Mouse (Mus musculus) limb, embryonic 15.5 days (tissue): ENCODE results near the gene Pheta1. TPM values are rescaled to one million over a fixed set of nuclear protein-coding genes. Genes with fewer than 3 reads are reported as not detected.
A peak's percentile ranks its signal among the peaks of the same experiment; 100 is the strongest.

Experiments used
- ATAC-seq: fragments of 200-750 bp; cut with Nextera tagmentation; 2 replicates; pipeline ENCODE4 v1.8.0; 2017; ENCODE audit warnings: low read depth, moderate TSS enrichment; ENCODE audit not compliant: insufficient number of reproducible peaks, low FRiP score, low TSS enrichment
- H3K27ac ChIP-seq: fragments of 300-500 bp; sonication (generic); 2 replicates; pipeline ENCODE4 v1.5.1; 2015; ENCODE audit warnings: moderate library complexity, mild to moderate bottlenecking, inconsistent platforms
- H3K27me3 ChIP-seq: fragments of 300-500 bp; sonication (generic); 2 replicates; pipeline ENCODE4 v1.6.1; 2015; ENCODE audit warnings: inconsistent platforms
- H3K36me3 ChIP-seq: fragments of 300-500 bp; sonication (generic); 2 replicates; pipeline ENCODE4 v1.6.1; 2015; ENCODE audit warnings: inconsistent platforms
- H3K4me1 ChIP-seq: fragments of 300-500 bp; sonication (generic); 2 replicates; pipeline ENCODE4 v1.6.1; 2015; ENCODE audit warnings: inconsistent platforms
- H3K4me2 ChIP-seq: fragments of 300-500 bp; sonication (generic); 2 replicates; pipeline ENCODE4 v1.6.1; 2015; ENCODE audit warnings: mild to moderate bottlenecking, inconsistent platforms
- H3K4me3 ChIP-seq: fragments of 300-500 bp; sonication (generic); 2 replicates; pipeline ENCODE4 v1.5.1; 2015; ENCODE audit warnings: mild to moderate bottlenecking, inconsistent platforms
- H3K9ac ChIP-seq: fragments of 300-500 bp; sonication (generic); 2 replicates; pipeline ENCODE4 v1.6.1; 2015; ENCODE audit warnings: inconsistent platforms
- H3K9me3 ChIP-seq: fragments of 300-500 bp; sonication (generic); 2 replicates; pipeline ENCODE4 v1.6.1; 2016; ENCODE audit warnings: inconsistent platforms
- WGBS: fragments of 180-500 bp; shearing (Covaris S2); methylation state at CpG from one replicate; pipeline ENCODE4 v1.1.7; 2015; 5-methylcytosine and 5-hydroxymethylcytosine counted together
- polyA plus RNA-seq: library from polyadenylated mRNA; unstranded; fragments of >200 nt; fragmentation: Nextera tagmentation; extraction: Ambion mirVana; gene quantifications from 2 replicates; pipeline ENCODE4 v1.2.1, GENCODE M21; 2015

Pheta1 gene
- polyA plus RNA-seq, 1 experiment from 2014 or later, result 28.0 TPM

DNA sequence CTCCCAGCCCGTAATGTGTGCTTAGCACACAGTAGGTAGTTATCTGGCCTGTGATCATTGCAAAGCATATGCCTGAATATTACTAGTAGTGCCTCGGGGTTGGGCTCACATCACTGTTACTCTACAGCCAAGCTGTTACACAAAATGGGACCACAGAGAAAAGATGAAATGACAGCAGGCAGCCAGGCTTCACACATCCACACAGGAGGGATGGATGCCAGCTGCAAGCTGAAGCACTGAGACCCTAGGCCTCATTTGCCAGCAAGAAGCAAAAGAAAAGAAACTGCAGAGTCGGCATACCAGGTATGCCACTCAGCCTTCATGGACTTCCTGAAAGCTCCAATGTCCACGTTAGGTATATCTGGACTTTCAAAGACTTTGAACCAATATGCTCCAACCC lies 20.9 kb upstream of the Pheta1 start:
- H3K4me2 ChIP-seq, result no peak overlapping the region
- H3K27me3 ChIP-seq, result peaks cover 22% of the 10 kb centered on the region
- no peak overlapping the region for H3K4me3 ChIP-seq
- no peak overlapping the region for H3K9ac ChIP-seq
- no peaks in the 10 kb centered on the region for H3K9me3 ChIP-seq
- peaks cover 34% of the 10 kb centered on the region for H3K4me1 ChIP-seq
- ATAC-seq, result no peak
- peaks cover 42% of the 10 kb centered on the region for H3K36me3 ChIP-seq
- 75% methylated on average over 4 of the region's 4 CpGs for WGBS
- H3K27ac ChIP-seq, result no peak overlapping the region

DNA sequence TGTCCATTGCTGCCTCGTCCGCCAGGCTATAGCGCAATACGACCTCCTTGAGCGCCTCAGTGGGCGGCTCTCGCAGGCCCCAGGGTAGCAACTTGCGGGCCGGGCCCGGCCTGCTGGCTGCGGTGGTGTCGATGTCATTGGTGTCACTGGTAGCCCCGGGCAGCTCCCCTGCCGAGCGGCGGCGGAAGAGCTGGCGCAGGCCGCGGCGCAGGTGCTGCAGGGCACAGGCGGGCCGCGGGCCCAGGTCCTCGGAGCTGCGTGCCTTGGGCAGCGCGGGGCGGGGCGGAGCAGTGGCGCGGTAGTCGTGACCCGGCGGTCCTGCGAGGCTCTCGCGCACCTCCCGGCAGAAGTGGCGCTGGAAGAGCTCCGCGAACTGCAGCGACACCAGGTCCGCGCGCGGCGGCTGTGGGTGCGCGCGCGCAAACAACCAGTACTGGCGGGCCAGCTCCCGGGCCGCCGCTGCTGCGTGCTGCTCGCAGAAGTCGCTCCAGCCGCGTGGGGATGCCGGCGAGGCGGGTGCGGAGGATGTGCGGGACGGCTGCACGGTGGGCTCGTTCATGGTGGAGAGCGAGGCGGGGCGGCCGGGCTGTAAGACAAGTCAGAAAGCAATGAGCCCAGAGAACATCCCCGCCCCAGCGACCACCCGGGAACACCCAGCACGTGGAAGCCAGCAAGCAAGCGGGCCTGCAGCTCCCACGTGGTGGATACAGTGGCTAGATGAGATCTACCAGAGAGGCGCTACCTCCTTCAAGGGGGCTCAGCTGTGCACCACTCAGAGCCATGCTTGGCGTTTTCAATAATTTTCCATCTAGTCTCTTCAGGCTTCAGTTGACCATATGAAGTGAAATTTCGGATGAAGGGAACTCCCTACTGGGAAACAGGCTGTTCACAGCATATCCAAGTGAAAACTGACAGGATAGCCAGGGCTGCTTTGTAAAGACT lies 20.0 kb upstream of the Pheta1 start:
- peak overlapping the region; percentile 39 for H3K4me3 ChIP-seq
- no peak for ATAC-seq
- H3K36me3 ChIP-seq, result peaks cover 39% of the 10 kb centered on the region
- H3K27ac ChIP-seq, result no peak overlapping the region
- H3K9me3 ChIP-seq, result no peaks in the 10 kb centered on the region
- 7% methylated on average over 82 of the region's 82 CpGs for WGBS
- 0 out of 2 replicates have a peak overlapping the region, but pooled peaks have one; percentile 14 for H3K9ac ChIP-seq
- H3K27me3 ChIP-seq, result peaks cover 22% of the 10 kb centered on the region
- H3K4me2 ChIP-seq, result peak overlapping the region; percentile 78
- H3K4me1 ChIP-seq, result peaks cover 34% of the 10 kb centered on the region

DNA sequence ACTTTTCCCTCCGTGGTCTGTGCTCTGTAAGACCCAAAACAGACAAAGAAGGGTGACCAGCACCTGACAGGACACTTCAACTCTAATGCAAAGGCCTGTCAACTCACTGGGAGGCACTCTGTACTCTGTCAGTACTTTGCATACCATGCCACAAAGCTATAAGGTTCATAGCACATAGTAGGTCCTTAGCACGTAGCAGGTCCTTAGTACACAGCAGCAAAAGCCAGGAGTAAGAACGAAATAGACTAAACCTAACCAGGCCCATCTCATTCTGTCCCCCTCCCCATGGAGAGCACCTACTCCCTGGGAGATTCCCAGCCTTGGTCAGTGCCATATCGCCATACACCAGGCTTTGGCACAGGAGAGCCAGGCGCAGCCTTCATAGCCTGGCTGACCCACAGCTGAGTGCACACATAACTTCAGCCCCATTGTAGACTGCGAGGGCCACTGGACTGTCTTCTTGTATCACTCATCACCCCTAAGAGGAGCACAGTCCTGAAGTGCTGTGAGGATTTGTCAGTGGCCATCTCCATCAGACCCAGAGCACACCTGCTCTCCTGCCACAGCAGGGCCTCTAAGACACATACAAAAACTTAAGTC lies 17.7 kb upstream of the Pheta1 start:
- H3K4me3 ChIP-seq, result no peak overlapping the region
- peaks cover 21% of the 10 kb centered on the region; the same call in 1 of the 2 replicates for H3K36me3 ChIP-seq
- peaks cover 54% of the 10 kb centered on the region for H3K4me1 ChIP-seq
- H3K27me3 ChIP-seq, result peaks cover 22% of the 10 kb centered on the region
- ATAC-seq, result no peak
- H3K4me2 ChIP-seq, result no peak overlapping the region
- 92% methylated on average over 6 of the region's 6 CpGs for WGBS
- H3K9me3 ChIP-seq, result no peaks in the 10 kb centered on the region
- H3K27ac ChIP-seq, result no peak overlapping the region
- H3K9ac ChIP-seq, result no peak overlapping the region

DNA sequence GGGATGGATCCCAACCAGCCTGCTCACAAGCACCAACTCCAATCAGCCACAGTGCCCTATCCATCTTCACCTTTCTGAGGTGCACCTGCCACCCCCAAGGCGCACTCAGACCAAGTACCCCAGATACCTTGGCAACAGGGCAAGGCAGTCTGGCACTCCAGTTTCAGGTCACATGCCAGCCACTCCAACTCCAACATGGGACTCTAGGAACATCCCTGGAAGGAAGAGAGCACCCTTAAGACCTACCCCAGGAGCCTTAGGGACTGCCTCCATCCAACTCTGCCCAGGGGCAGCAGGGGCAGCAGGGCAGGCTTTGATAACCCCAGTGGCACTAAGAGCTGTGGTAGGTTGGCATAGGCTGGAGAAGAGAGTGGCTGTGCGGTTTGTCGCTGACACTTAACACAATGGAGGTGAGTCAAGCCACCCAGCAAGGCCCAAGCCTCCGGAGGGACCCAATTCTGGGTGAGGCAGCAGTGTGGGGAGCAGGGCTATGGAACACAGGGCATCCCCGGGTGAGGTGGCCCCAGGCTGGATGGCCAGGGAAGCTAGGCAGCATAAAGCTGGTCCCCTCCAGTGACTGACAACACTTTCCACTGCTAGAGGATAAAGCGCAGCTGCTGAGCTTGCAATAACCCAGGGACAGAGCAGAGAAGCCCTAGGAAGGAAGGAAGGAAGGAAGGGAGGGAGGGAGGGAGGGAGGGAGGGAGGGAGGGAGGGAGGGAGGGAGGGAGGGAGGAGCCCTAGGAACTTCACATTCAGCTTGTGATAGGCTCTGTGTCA lies 16.2 kb upstream of the Pheta1 start:
- no peak overlapping the region for H3K27ac ChIP-seq
- 69% methylated on average over 6 of the region's 6 CpGs for WGBS

DNA sequence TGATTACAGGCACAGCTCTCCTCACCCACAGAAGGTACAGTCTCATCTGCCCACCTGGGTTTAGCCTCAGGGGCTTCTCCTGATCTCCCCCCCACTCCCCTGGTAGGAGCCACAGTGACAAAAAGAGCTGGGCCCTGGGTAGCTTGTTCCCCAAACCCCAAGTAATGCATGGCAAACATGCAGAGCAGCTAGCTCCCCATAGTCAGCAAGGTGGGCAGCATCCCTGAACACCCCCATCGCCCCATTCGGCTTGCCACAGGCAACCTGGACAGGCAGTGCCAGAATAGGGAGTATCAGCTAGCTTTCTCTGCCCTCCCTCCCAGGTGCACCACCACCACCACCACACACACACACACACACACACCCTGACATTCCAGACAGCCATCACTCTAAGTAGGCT lies 15.6 kb upstream of the Pheta1 start:
- Histone ChIP-seq H3K27ac (no peak overlapping the region), H3K36me3 (peaks cover 6% of the 10 kb centered on the region; the same call in 1 of the 2 replicates), H3K4me2 (0 out of 2 replicates have a peak overlapping the region, but pooled peaks have one; percentile 91), H3K4me1 (peaks cover 67% of the 10 kb centered on the region), H3K9me3 (no peaks in the 10 kb centered on the region), H3K4me3 (no peak overlapping the region), H3K9ac (no peak overlapping the region), H3K27me3 (peaks cover 17% of the 10 kb centered on the region)
- 78% methylated on average over 2 of the region's 2 CpGs for WGBS
- ATAC-seq, result no peak

More for the DNA sequence above, 16.2 kb upstream of the Pheta1 start:
- no peak for ATAC-seq
- Histone ChIP-seq H3K36me3 (peaks cover 12% of the 10 kb centered on the region; the same call in 1 of the 2 replicates), H3K4me1 (peaks cover 64% of the 10 kb centered on the region), H3K4me2 (0 out of 2 replicates have a peak overlapping the region, but pooled peaks have one; percentile 10), H3K9me3 (no peaks in the 10 kb centered on the region), H3K27me3 (peaks cover 22% of the 10 kb centered on the region), H3K9ac (no peak overlapping the region), H3K4me3 (no peak overlapping the region)

DNA sequence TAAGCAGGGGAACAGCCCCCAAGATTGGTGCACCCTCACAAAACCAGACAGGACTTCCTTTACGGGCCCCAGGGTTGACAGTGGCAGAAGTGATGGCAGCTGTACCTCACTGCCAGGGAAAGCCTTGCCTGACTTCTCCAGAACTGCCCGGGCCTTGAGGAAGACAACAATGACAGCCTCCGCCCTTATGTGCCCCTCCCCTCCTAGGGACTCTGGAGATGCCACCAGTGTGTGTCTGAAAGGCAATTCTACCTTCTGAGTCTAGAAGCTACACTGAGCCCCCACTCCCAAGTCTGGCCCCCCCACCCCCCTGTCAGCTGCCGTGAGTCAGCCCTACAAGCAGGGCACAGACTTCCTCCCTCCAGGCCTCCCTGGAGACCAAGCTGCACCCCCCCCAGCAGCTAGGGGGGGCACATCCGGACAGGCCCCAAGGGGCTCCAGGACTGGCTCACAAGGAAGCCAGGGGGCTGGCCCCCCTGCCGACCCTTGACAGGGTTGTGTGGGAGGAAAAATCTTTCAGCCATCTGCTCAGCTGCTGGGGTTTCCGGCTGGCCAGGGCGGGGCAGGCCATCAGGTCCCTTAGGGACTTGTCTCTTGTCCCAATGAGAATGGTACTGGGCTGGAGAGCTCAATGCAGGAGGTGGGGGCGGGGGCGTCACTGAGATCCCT lies 15.1 kb upstream of the Pheta1 start:
- no peak overlapping the region for H3K27ac ChIP-seq
- WGBS, result 42% methylated on average over 10 of the region's 10 CpGs
- peak overlapping the region; percentile 66; the same call in 1 of the 2 replicates for H3K4me3 ChIP-seq
- no peaks in the 10 kb centered on the region for H3K9me3 ChIP-seq
- peaks cover 67% of the 10 kb centered on the region for H3K4me1 ChIP-seq
- ATAC-seq, result no peak
- peaks cover 12% of the 10 kb centered on the region for H3K27me3 ChIP-seq
- peak overlapping the region; percentile 91; the same call in 1 of the 2 replicates for H3K4me2 ChIP-seq
- H3K36me3 ChIP-seq, result 0 out of 2 replicates have a peak, but pooled peaks cover under 1% of the 10 kb centered on the region
- H3K9ac ChIP-seq, result no peak overlapping the region

DNA sequence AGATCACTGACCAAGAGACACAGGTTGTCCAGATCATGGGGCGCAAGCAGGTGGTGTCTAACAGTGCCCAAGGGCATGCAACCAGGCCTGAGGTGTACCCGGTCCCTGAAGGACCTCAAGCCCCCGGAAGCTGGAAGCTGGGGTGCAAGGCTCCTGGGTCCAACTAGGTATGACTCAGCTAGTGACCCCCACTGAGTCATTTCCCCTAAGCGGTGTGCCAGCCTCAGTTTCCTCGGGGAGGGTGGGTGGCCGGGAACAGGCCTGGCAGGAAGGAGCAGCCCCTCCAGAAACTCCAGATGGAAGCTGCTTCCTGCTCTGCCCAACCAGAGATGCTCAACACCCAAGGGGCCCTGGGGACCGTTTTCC lies 14.6 kb upstream of the Pheta1 start:
- no peaks in the 10 kb centered on the region for H3K9me3 ChIP-seq
- no peak for ATAC-seq
- H3K9ac ChIP-seq, result no peak overlapping the region
- WGBS, result 67% methylated on average over 7 of the region's 7 CpGs
- H3K4me2 ChIP-seq, result 0 out of 2 replicates have a peak overlapping the region, but pooled peaks have one; percentile 91
- peaks cover 11% of the 10 kb centered on the region for H3K27me3 ChIP-seq
- peaks cover 66% of the 10 kb centered on the region for H3K4me1 ChIP-seq
- H3K27ac ChIP-seq, result no peak overlapping the region
- no peaks in the 10 kb centered on the region for H3K36me3 ChIP-seq
- peak overlapping the region; percentile 66 for H3K4me3 ChIP-seq

DNA sequence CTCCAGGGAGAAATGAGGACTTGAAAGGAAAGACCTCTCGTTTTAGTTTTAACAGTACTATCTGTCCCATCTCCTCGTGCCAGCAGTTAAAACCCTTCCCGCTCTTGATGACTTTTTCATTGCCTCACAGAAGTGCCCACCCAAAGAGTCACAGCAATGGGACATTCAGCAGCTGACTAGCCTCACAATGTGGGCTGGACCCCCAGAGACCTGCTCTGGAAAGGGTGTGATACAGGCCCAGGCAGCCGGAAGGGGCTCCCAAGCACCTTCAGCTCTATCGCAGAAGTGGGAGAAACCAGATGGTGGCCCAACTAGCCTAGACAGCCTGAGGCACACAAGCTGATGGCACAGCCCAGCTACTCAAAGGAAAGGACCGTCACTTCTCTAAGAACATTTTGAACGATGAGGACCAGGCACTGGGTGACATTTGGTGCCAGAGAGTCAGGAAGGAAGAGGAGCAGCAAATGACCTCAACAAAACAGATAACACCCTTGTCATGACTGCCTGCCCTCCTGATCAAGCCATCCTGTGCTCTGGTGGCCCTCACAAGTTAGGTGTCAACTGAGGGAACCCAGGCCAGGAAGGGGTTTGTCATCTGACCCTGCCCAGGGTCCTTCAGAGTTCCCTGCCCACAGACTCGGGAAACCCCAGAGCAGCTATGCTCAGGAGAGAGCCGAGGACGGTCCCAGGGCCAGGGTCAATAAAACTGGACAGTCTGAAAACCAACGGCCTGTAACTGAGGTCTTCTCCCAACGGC lies 13.6 kb upstream of the Pheta1 start:
- peak overlapping the region; percentile 66 for H3K4me3 ChIP-seq
- H3K9ac ChIP-seq, result peak overlapping the region; percentile 73; the same call in 1 of the 2 replicates
- no peak overlapping the region for H3K27ac ChIP-seq
- no peak for ATAC-seq
- H3K27me3 ChIP-seq, result 0 out of 2 replicates have a peak, but pooled peaks cover 4% of the 10 kb centered on the region
- no peaks in the 10 kb centered on the region for H3K36me3 ChIP-seq
- peaks cover 63% of the 10 kb centered on the region for H3K4me1 ChIP-seq
- H3K9me3 ChIP-seq, result no peaks in the 10 kb centered on the region
- WGBS, result 16% methylated on average over 12 of the region's 12 CpGs
- H3K4me2 ChIP-seq, result peak overlapping the region; percentile 91

DNA sequence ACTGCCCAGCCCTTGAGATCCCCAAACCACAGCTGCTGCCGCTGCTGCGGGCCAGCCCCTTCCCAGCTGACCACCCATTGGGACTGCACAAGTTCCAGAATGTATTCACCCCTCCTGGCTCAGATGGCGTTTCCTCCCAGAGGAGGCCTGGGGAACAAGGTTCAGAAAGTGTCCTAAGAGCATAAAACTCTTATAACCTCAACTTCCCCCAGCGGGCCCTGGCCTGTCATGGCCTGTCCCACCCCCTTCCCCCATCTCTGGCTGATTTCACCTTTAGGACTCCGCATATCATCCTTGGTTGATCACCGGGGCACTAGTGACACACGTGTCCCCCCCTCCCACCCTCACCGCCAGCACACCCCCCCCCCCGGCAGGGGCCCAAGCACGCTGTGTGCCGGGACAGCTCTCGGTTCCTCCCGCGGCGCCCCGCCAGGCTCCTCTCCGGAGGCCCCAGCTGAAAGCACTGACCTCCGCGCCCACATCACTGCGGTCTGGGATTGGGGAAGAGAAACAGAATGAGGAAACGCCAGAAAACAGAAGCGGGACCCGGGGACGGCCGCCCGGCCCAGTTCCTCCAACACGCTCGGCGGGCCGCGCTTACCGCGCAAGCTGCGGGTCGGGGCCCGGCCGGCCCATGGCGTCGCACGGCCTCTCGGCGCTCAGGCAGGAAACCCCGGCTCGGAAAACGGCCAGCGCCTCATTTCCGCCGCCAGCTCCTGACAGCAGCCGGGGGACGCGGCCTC lies 12.7 kb upstream of the Pheta1 start:
- H3K4me3 ChIP-seq, result peak overlapping the region; percentile 66
- WGBS, result under 1% methylated on average over 50 of the region's 51 CpGs
- peaks cover 63% of the 10 kb centered on the region for H3K4me1 ChIP-seq
- no peak; the same call in 1 of the 2 replicates for ATAC-seq
- H3K9me3 ChIP-seq, result no peaks in the 10 kb centered on the region
- peak overlapping the region; percentile 73 for H3K9ac ChIP-seq
- peak overlapping the region; percentile 91 for H3K4me2 ChIP-seq
- no peaks in the 10 kb centered on the region for H3K36me3 ChIP-seq
- H3K27me3 ChIP-seq, result no peaks in the 10 kb centered on the region
- peak overlapping the region; percentile 66 for H3K27ac ChIP-seq
